Mouse (Mus musculus) heart, embryonic 13.5 days (tissue): ENCODE measurements around the gene Pou4f2. TPM values are rescaled to one million over a fixed set of nuclear protein-coding genes. Genes with fewer than 3 reads are reported as not detected.

ENCODE experiments used
- ATAC-seq: fragments of 200-750 bp; cut with Nextera tagmentation; 2 replicates; pipeline ENCODE4 v1.8.0; 2017; ENCODE audit warnings: moderate TSS enrichment; ENCODE audit not compliant: insufficient number of reproducible peaks, low FRiP score, low TSS enrichment; ENCODE audit errors: extremely low read depth
- H3K27ac ChIP-seq: fragments of 300-500 bp; sonication (generic); replicated peaks from 2 replicates; pipeline ENCODE4 v1.5.1; 2015; ENCODE audit warnings: moderate library complexity, mild to moderate bottlenecking, inconsistent platforms
- H3K27me3 ChIP-seq: fragments of 300-500 bp; sonication (generic); replicated peaks from 2 replicates; pipeline ENCODE4 v1.6.1; 2015; ENCODE audit warnings: mild to moderate bottlenecking, inconsistent platforms
- H3K36me3 ChIP-seq: fragments of 300-500 bp; sonication (generic); 2 replicates; pipeline ENCODE4 v1.6.1; 2015; ENCODE audit warnings: mild to moderate bottlenecking, inconsistent platforms
- H3K4me1 ChIP-seq: fragments of 300-500 bp; sonication (generic); 2 replicates; pipeline ENCODE4 v1.6.1; 2015; ENCODE audit warnings: inconsistent platforms
- H3K4me2 ChIP-seq: fragments of 300-500 bp; sonication (generic); 2 replicates; pipeline ENCODE4 v1.6.1; 2015; ENCODE audit warnings: inconsistent platforms, mild to moderate bottlenecking, moderate library complexity
- H3K4me3 ChIP-seq: fragments of 300-500 bp; sonication (generic); 2 replicates; pipeline ENCODE4 v1.5.1; 2015; ENCODE audit warnings: moderate library complexity, mild to moderate bottlenecking, inconsistent platforms
- H3K9ac ChIP-seq: fragments of 300-500 bp; sonication (generic); 2 replicates; pipeline ENCODE4 v1.6.1; 2015; ENCODE audit warnings: inconsistent platforms, mild to moderate bottlenecking, moderate library complexity
- H3K9me3 ChIP-seq: fragments of 300-500 bp; sonication (generic); 2 replicates; pipeline ENCODE4 v1.6.1; 2016; ENCODE audit warnings: inconsistent platforms
- WGBS: fragments of 180-500 bp; shearing (Covaris S2); methylation state at CpG from one replicate; pipeline ENCODE4 v1.1.7; 2015; ENCODE audit warnings: mixed read lengths; 5-methylcytosine and 5-hydroxymethylcytosine counted together
- polyA plus RNA-seq: library from polyadenylated mRNA; unstranded; fragments of >200 nt; fragmentation: Nextera tagmentation; extraction: Ambion mirVana; gene quantifications from 2 replicates; pipeline ENCODE4 v1.2.1, GENCODE M21; 2015

The Pou4f2 gene
- polyA plus RNA-seq, 1 experiment from 2014 or later, result not detected

DNA sequence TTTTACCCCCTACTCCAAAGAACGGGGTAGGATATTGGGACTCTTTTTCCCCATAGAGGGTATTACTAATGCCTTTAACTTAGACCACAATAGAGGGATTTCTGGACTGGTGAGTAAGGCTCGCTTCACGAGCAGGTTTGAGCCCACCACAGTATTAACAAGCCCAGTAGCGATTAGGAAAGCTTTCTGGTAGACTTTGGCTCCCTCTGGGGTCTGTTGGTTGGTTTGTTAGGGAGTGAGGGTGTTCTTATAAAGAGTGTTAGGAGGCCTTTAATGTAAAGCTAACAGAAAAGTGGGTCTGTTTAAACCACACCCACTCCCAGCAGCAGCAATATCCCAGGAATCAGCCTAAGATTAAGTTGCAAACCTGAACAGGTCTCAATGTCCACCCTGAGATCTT, 17.2 kb downstream of the Pou4f2 start:
- Histone ChIP-seq H3K36me3 (no peaks in the 10 kb centered on the region), H3K4me2 (peak overlapping the region; percentile 76), H3K27ac (no peak overlapping the region), H3K4me3 (peak overlapping the region; percentile 48; the same call in 1 of the 2 replicates), H3K4me1 (peaks cover 13% of the 10 kb centered on the region), H3K9ac (no peak overlapping the region), H3K27me3 (peaks cover 66% of the 10 kb centered on the region), H3K9me3 (no peaks in the 10 kb centered on the region)
- ATAC-seq, result no peak
- WGBS, result 26% methylated on average over 4 of the region's 4 CpGs

DNA sequence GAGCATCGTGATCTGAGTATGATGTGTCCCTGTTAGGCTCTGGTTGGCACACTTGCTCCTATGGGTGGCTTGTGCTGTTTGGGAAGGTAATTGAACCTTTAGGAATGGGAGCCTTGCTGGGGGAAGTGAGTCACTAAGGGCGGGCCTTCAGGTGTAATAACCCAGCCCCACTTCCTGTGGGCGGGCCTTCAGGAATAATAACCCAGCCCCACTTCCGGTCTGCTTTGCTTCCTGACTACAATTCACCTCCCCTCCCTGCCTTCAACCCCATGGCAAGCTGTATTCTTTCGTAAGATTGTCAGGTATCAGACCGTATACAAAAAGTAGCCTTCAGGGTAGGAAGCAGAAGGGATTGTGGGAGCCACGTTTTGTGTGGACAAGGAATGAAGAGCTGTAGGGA, 45.7 kb downstream of the Pou4f2 start:
- Histone ChIP-seq H3K9ac (no peak overlapping the region), H3K27ac (no peak overlapping the region), H3K27me3 (no peaks in the 10 kb centered on the region), H3K4me3 (no peak overlapping the region), H3K4me2 (no peak overlapping the region), H3K4me1 (no peaks in the 10 kb centered on the region), H3K9me3 (no peaks in the 10 kb centered on the region), H3K36me3 (no peaks in the 10 kb centered on the region)
- no peak for ATAC-seq
- WGBS, result 84% methylated on average over 7 of the region's 7 CpGs

Other genes with a start within 250 kb of the Pou4f2 start
- gene Ttc29, start 223.3 kb downstream of the Pou4f2 start, polyA plus RNA-seq, result not detected in 2 replicates
- 140 and 151 TPM in 2 replicates for gene Rbmxl1, start 72.3 kb upstream of the Pou4f2 start, polyA plus RNA-seq
- gene Slc10a7, start 72.7 kb upstream of the Pou4f2 start, polyA plus RNA-seq, result 10.5 and 12.4 TPM in 2 replicates